Mouse (Mus musculus) cerebellum, adult 11-12 months (tissue): ENCODE results near the gene Ascc2.

Experiments used
- DNase-seq: peaks from one replicate; pipeline ENCODE4 v3.0.0; 2022

Ascc2 gene

DNA sequence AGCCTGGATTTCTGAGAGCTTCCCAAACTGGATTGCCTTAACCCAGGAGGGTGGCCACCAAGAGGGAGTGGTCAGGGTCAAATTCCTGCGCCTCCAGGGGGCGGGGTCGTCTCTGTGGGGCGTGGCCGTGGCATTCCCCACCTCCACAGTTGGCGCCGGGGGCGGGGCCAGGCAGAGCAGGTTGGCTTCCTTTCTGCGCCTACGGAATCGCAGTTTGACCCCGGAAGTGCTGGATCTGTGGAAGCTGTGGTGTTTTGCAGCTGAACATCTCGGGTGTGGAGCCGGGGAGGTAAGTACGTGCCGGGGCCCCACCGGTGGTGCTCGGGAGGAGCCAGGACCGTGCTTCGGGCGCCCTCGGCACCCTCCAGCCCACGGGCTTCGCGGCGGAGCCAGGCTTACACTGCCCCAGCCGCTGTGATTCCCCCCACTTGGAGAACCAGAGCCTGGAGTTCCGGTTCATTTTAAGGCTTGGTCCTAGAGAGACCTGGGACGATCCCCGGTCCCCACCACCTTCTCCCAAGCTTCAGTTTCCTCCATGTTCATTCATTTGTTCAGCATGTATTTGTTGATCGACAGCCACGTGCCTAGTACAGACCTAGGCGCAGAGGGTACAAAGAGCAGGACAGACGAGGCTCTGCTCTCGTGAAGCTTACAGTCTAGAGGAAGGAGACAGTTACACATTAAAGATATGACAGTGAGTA is at the start of gene Ascc2:
Gene Ascc2 (plus strand): TSS at position 214 of the 701 bp plus-strand sequence.
- DNase-seq, result peak; percentile 80

DNA sequence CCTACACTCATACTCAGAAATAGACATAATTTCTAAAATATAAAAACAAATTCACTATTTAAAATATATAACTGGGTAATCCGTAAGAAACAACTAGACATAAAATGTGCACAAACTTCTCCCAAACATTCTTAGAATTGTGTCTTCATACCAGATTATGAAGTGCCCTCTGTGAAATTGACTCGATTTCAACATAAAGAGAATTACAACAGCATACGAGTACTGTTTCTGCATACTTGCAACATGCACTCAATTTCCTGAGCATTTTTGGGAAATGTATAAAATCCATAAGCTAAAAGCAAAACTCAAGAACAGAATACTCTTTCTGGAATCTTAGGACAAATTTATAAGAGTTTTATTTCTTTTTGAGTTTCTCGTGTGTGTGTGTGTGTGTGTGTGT is 45.7 kb upstream of the Ascc2 start:
- DNase-seq, result no peak

DNA sequence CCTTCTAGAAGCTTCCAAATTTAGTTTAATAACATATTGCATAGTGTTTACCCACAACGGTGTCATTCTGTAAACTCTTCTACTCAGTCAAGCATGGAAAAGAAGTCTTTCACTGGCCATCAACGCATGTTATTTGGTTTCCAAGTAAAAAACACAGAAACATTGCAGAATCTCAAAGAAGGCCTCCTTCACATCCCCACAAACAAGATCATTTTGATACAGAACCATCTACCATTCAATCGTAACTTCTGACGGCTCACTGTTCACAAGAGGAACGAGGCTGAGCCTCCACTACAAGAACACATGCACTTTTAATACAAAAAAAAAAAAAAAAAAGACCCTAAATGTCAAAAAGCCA is 44.1 kb upstream of the Ascc2 start:
- DNase-seq, result no peak

DNA sequence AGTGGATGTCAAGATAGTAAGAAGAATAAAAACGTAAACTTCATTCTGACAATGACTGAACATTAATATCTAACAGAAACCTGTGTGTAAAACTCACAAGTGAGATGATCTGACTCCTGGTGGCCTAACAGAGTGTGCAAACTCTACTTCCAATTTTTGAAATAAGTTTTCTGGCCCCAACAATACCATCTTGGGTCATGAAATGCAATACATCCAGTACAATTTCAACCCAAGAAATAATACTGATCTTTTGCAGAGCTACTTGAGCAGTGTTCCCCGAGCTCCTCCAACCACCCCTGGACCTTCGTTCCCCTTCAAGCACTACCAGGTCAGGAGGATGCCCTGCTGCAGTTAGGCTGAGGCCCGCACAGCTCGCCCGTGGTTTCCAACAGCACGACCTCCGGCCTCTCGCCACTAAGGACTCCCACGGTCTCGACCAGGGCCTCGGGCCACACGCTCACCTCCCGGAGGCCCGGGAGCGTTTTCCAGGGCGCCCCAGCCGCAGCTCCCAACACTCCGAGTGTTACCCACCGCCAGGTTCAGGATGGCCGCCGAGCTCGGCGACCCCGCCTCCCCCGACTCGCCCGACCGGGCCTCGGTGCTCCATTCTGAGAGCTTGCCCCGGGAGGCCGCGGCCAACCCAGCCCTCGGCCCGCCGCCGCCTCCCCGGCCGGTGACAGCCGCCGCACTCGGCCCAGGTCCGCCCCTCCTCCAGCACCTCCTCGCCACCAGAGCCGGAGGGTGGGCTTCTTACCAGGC is 43.5 kb upstream of the Ascc2 start:
- no peak for DNase-seq

DNA sequence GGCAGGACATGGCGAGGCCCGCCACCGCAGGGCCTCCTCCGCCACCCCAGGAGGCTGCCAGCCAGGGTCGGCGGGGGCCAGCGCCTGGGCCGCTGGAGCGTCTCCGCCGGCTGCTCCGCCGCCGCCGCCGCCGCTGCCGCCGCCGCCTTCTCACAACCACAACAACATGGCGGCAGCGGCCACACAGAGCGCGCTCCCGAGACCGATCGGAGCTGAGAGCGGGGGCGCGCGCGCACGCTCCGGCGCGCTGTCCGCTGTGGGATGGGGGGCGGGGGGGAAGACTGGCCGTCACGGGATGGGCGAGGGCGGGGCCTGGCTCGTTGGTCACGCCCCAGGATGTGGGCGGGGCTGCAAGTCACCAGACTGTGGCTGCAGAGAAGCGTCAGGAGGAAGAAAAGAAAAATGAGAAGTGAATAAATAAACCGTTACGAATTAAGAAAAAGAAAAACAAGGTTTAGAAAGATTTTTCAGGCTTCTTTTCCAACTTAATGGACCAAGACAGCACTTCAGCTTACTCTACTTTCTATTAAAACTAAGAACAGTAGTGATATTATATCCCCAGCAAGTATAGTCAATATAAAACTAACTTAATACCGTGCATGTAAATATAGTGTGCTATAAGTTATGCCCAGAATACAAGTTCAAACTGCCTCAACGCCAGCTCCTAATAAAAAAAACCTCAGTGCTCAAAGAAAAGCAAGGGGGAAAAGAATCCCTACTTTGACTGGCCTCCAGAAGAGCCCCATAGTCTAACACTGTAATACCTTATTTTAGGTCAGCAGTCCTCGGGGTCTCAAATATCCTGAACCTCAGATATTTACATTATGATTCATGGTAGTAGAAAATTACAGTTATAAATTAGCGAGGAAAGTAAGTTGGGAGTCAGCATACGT is 42.7 kb upstream of the Ascc2 start, which contains the start of gene Mtmr3:
Gene Mtmr3 (minus strand): TSS at position 256 of the 893 bp plus-strand sequence.
- peak; percentile 92 for DNase-seq

DNA sequence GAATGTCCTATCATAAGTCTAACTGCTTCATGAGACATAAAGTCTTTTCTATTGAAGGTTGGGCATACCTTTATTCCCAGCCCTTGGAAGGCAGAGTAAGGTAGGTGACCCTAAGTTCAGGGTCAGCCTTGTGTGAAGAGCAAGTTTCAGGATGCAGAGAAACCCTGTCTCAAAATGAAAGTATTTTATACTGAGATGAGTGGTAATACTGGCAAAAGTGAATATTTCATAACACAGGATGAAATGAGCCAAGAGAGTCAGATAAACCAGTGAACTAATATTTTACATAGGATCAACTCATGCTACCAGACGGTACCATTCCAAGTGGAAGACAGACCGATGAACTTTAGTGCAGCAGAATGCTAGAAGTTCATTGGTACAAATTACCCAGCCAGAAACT is 39.1 kb upstream of the Ascc2 start:
- no peak for DNase-seq

DNA sequence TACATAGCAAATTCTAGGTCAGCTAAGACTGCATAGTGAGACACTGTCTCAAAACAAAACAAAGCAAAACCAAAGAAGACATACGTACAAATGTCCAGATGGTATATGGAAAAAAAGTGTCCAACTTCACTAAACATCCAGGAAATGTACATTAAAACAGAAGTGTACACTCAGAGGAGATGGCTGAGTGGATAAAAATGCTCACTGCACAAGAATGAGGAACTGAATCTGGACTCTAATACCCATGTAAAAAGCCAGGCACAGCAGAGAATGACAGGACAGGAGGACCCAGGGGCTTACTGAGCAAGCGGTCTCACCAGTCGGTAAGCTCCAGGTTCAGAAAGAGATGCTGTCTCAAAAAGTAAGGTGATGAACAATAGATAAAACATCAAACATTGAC is 37.6 kb upstream of the Ascc2 start:
- no peak for DNase-seq

DNA sequence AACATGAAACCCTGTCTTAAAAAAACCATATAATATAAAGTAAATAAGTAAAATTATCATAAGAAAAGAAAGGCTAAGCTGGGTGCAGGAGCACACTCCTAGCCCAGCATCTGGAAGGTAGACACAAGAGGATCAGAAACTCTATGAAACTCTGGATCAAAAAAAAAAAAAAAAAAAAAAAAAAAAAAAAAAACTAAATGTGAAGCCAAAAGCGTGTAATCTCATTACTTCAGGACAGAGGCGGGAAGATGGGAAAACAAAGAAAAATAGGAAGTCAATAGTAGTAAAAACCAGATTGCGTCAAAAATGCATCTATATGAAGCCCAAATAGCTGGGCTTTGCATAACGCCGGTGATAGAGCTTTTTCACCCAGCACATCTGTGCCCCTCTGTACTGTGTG is 35.7 kb upstream of the Ascc2 start:
- DNase-seq, result no peak

DNA sequence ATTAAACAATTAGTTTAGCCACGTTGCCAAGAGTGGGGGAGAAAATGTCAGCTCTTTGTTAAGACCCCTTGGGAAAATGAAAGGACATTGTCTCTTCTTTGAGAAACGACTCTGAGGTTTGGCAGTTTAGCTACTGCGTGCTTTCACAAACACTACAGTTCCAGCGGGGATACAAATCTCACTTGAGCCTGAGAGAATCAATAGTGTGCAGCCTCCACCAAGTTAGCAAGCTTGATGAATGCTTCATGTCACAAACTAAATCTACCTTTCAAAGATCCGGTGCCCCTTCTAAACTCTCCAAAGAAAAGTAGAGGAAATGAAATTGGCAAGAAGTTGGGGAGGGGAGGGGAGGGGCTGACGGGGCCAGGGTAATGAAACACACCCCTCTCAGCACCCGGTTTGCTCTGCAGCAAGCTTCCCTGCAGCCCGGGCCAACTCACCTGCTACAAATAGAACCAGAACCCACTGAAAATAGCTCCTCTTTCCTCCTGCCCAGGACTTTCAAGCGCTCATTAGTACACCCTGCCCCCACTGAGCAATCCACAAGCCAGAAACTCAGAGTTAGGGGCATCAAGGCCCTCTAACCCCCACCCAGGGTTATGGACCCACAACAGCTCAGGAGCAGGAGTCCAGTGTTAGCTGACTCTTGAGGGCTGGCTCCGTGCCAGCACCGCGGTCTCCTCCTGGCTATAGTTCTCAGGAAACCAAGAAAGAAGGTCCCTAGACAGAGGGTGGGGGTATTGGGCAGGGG is 34.7 kb upstream of the Ascc2 start:
- DNase-seq, result no peak

DNA sequence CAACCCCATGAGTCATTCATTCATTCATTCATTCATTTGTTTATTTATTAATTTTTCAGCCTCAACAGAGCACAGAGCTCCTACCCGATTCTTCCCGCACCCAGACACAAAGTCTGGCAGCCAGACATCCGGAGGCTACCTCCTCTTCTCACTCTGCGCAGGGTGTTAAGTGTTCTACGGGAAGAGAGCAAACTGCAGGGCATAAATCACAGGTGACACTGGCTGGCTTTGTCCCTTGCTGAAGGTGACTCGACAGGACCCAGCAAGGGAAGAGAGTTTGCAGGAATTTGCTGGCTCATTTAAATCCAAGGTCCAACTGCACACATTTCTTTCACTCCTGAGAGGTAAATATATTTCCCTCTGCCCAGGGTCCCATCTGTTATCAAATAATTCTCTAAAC is 33.1 kb upstream of the Ascc2 start:
- DNase-seq, result no peak

DNA sequence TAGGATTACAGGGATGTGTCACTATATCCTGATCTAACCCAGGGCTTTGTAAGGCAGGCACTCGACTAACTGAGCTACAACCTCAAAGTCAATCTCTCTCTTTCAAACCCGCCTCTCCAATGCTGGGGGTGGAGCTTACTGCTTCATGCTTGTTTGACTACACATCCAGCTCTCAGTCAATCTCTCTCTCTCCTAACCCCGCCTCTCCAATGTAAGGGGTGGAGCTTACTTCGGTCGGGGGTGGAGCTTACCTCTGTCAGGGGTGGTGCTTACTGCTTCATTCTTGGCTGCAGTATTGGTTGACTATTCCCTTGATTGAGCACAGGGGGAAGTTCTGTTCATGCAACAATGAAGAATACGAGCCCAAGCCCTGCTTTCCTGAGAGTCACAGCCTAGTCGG is 32.1 kb upstream of the Ascc2 start:
- no peak for DNase-seq

DNA sequence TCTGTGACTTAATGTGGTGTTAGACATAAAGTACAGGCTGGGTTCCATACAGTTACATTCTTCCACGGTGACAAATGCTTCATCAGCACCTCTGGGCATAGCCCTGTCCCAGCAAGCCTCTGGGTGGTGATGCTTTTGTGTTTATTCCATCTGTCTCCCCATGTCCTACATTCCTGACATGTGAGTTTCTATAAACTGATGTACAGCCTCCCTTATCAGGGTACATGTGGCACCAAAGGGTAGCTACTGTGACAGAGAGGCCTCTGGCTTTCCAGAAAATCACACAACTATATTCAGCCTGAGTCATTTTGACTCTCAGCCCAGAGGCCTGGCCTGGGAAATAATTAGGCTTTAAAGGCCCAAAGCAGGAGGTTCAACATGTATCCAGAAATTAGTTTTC is 31.0 kb upstream of the Ascc2 start:
- no peak for DNase-seq

DNA sequence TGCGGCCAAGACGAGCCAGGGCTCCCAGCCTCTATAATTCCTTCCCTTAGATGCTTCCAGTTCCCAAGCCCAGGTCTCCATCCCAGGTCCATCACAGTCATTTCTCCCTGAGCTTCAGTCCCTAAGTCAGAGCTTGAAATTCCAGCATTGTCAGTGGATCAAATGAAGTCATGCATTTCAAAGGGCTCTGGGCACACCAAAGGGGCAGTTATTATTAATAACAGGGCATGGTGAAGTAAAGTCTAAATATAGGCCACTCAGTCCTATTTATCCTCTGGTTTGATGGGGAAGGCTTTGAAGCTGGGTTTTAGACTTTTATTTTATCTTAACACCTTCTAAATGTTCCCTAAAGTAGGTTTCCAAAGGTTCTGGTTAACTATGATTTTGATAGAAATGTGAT is 25.6 kb upstream of the Ascc2 start:
- DNase-seq, result no peak

DNA sequence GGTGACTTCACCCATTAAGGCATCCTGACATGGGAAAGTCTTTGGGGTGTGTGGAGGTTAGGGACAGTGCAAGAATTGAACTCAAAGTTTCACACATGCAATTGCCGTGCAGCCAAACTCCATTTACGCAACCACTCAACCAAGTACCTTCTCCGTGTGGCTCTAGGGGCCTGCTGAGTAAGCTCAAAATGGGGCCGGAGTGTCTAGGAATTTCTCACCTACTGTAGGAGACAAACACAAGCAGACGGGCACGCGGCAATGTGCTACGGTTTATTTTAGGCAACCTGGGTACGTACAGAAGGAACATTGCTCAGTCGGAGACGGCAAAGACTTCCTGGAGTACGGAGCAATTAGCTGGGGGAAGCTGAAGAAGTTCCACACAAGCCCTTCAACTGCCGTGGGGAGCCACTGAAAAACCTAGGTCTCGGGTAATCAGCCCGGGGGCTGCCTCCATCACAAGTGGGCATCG is 17.5 kb upstream of the Ascc2 start, which contains the start of gene Gm11032:
Gene Gm11032 (plus strand): TSS at position 51 of the 469 bp plus-strand sequence.
- DNase-seq, result no peak

DNA sequence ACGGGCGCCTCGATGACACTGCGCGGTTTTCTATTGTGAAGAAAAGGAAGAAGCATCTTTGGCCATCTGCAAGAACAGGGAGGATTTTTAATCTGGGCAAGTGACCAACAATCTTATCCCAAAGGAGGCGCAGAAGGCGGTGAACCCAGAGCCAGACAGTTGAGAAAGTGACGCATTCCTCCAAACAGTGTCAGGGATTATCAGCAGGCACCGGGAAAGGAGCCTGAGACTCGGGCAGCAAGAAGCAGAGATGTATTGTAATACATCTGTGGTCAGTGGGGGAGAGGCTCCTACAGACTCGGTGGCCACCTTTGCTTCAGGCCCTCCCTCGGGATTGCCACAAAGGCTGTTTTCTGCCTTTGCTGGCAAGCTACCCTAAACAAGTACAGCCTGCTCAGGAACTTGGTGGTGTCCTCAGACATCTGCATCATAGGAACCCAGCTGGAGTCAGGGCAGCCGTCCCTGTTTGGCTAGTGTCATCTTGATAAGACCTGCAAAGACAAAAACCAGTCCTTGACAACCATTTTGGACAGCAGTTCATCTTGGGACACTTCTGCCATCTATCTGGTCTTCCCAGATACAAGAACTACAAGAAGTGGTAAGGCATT is 16.9 kb upstream of the Ascc2 start:
- peak; percentile 10 for DNase-seq

DNA sequence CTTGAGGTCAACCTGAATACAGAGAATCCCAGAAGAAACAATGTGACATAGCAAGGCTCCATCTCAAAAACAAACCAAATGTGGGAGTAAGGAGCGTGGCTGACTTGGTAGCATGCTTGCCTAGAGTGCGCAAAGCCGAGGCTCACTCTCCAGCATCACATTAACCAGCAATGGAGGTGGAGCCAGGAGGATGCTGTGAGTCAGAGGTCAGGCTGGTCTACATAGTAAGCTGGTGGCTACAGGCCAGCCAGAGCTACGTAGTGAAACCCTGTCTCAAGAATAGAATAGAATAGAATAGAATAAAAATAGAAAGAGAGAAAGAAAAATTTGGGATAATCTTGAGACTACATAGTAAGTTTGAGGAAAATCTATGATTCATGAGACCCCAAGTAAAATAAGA is 15.7 kb upstream of the Ascc2 start:
- DNase-seq, result no peak

DNA sequence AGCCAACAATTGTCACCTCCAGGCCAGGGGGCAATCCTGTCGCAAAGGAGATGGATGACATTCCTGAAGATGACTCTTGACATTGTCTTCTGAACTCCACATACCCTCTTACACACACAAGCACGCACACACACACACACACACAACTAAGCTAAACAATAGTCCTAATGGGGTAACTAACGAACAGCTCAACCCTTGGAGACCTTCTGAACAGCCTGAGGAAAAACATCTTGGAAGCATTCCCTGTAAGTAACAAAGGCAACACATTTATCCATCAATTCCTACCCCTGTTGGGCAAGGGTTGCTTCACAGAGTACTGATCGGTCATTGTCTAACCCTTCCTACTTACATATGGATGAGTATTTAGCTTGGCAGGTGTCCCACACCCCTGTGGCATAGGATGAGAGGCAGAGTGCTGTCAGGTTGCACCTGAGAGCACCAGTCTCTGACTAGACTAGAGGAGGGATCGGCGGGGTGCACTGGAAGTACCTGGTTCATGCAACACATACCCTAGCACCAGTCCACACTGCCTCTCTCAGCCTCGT is 15.0 kb upstream of the Ascc2 start:
- DNase-seq, result no peak

DNA sequence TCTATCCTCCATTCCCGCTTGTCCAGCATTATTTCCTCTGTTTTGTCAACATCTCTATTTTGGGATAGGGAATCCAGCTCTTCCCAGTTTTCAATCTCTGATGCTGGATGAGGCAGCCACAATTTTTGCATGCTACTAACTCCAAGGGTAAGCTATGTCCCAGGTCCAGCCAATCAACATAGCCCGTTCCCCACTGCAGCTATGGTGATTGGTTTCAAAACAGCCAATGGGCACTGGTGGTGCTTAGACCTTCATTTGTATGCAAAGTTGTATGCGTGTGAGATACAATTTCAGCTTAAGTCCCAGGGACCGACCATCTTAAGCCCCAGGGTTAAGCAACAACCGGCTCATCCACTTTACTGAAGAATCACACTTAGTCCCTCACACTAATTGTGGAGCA is 14.6 kb upstream of the Ascc2 start:
- no peak for DNase-seq

DNA sequence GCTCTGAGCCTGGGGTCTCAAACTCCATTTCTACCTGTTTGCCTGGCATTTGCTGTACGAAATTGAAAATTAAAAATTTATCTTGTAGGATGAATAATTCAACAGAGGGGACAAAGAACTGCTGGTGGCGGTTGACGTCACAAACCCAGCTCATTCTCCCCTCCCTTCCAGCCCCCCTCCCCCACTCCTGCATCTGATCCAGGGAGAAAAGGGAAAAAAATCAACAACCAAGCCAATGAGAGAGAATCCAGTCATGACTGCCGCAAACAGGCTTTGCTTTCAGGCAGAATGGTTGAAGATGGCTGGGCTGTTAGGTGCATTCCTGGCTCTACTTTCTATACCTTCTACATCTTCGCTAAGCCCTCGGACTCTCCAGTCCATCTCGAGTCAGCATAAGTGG is 11.6 kb upstream of the Ascc2 start:
- no peak for DNase-seq

DNA sequence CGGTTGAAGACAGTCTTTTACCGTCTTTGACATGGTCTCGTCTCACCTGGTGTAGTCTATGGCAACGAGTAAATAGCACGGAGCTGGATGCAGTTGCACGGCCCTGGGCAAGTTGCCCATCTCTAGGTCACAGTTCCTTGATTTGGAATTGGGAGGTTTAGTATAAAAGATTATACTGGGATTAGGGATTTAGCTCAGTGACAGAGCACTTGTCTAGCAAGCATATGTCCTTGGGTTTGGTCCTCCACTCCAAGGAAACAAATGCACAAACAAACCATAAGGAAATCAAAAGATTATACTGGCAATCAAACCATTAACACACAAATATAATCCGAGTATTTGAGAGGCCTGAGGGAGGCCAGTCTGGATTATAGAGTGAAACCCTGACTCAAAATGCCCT is 9.9 kb upstream of the Ascc2 start:
- DNase-seq, result no peak

DNA sequence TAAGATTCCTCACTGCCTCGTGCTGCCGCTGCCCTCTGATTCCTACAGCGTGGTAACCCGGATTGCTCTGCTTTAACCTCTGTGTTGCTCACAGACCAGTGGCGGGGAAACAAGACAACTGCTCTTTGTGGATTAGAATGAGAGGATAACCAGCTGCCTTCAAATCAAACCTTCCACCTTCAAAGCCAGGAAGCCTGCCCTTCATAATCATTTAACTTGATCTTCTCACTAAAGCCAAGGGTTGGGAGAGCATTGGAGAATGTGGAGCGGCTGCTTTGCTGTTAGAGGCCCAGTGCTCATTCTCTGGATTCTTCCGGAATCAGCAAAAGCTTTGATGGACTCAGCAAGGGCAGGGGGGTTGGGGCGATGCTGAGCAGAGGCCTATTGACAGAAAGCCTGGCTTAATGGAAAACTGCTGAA is 7.7 kb upstream of the Ascc2 start:
- DNase-seq, result no peak

DNA sequence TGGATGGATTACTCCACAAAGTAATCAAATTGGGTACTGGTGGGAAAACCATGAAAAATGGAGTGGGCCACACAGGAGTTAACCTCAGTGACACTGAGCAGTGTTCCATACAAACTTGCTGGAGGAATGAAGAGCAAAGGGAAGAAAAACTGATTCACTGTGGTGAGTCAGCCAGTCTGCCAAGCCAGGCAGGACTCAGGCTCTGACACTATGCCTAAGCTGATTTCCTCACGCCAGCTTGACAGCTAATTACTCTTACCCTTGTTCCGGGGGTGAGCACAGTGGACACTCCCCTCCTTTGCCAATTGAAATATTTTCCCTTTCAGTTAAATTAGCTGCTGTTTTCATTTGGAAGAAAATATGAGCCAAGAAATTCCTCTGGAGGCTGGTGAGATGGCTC is 4.1 kb upstream of the Ascc2 start:
- no peak for DNase-seq
